Mouse (Mus musculus) v-Abl transformed pro-B cells (cell line): ENCODE results near the gene Zfp839.

Experiments used
- in situ Hi-C, 2 experiments: fragments of 400-800 bp; cut with MboI; formaldehyde crosslinking; loops; one replicate each; pipeline ENCODE4 v1.15.1; 2025; ENCODE audit not compliant: unreplicated experiment in 2 of 2

Gene Zfp839

DNA sequence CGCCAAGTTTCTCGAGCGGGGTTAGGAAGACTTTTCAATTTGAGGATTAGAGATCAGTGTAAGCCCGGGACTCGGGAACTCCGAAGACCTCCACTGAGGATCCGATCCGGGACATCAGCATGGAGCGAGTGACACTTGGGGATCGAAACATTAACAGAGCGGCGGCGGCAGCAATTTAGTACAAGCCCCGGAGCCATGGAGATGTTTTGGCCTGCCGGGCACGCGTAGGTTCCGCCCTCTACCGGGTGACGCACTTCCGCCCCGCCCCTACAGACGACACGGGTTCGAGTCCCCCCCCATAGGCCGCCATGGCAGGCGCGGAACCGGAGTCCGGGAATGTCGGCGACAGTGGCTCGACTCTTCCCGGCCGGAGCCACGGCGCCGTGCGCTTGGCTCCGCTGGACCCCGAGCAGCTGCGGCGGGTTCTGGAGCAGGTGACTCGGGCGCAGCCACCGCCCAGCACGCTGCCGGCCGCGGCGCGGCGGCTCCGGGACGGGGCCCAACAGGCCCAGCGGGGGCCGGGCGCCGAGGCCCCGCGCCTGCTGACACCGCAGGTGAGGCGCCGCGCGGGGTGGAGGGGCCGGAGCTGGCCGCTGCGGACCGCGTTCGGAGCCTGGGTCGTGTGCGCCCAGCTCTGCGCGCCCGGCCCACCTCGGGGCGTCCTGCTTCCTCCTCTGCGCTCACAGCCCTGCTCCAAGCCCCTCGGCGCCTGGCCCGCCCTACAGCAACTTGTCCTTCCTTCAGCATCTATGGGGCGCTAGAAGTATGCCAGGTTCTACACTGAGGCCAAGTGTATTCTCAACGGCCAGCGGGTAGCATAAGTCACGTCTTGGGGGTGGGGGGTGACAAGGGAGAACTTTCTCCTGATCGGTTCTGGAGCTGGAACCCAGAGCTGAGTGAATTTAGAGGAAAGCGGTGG is at the start of gene Zfp839:
Gene Zfp839, plus strand, starts transcription at position 244 of the 919 bp plus-strand sequence.
- in situ Hi-C loops: no loop called here

DNA sequence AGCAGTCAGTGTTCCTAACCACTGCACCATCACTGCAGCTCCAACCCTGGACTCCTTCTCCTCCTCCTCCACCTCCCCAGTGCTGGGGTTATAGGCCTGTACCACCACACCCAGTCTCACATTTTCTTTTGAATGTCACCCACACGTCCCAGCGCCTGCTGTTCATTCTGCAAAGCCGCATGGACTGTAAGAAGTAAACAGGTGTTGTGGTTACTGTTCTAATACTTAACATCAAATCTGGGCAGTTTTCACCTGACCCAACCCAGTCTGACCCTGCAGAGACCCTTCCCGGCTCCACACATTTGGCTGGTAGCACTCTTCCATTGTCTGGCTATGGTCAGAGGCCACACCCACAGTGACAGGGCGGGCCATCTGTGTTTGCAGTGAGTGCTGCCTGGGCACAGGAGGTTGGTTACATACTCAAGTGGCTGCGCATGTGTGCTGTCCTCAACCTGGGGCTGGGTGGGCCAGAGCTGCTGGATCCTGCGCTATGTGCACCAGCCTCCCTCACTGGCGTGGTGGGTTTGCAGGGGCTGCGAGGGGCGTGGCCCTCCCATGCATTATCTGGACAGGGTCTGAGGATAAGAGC is 48.1 kb upstream of the Zfp839 start:
- in situ Hi-C loops: no loop called here

DNA sequence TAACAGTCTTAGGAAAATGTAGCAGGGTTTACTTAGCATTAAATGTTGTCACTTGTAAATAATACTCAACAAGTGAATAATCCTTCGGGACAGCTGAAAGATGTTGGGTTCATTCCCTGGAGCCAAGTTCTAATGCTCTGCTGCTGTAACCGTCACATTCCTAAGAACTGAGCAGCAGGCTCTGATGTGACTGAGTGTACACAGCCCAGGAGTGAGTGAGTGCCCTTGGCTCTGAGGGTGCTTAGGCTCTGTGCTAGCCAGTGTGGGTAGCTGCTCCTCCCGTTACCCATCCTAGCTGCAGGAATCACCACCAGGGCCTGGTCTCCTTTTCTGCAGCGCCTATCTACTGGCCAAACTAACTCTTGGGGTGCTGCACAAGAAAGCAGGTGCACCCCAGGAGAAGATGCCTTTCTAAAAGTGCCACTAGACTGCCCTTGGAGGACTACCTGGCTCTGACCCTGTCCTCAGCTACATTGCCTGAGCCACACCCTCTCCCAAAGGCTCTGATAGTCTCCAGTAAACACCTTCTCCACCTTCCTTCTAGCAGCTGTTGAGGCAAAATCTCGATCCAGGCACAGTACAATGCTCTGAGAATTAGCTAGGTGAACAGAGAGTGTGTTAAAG is 47.3 kb upstream of the Zfp839 start:
- in situ Hi-C loops: no loop called here

DNA sequence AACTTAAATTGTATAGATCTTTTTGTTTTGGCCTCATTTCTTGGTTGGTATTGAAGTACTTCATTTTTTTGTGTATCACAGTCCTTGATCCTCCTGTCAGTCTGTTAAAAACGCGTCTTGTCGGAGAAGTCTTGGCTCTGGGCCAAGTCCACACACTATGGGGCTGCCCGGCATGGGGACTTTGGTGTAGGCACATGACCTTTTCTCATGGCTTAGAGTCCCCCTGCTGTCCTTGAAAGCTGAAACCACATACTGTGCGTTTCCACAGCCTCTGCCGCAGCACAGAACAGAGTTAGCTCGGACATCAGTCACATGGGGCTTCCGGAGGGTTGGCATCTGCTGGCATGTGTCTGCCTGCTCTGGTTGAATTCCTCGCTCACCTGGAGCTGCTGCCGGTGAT is 45.8 kb upstream of the Zfp839 start:
- in situ Hi-C loops: no loop called here

DNA sequence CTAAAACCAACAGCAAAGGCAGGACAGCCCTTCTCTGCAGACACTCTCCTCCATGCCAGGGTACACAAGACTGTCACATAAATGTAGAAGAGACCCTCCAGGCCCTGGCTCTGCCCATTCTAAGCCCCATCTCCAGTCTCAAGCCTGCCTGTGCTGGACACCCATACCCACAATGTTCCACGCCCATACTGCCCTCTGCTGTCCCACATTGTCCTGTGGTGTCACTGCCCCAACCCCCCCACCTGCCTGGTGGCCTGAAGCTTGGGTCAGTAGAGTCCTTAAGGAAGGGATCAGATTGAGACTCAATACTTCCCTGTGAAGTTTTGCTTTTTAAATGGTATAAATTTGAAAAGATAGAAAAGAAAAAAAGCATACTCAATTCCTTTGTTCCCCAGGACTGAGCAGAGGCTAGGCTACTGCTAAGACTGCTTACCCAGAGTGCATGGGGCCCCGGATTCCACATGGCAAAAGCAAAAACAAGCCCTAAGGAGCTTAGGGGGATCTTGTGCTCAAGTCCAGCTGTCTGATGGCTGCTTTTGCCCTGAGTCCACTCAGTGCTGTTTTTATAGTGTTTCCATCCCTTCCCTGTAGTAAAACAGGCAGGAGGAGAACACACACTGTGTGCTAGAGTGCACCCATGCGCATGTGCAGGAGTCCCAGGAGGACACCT is 43.6 kb upstream of the Zfp839 start:
- in situ Hi-C loops: no loop called here

DNA sequence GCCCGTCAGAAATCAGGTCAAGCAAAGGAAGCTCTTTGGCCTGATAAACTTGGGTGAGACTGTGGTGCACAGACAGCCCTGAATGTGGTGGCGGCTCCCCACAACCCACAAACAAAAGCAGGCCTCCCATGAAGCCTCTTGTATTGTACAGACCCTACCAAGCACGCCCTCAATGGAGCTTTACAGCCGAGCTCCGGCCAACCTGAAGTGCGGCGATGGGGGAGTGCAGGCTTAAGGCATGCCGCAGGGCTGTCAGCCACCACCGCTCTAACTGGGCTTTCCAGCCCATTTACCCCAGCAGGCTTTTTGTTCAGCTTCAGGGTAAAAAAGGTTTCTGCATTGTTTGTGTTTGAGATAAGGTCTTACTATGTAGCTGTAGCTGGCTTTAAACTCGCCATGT is 41.6 kb upstream of the Zfp839 start:
- in situ Hi-C loops: no loop called here

DNA sequence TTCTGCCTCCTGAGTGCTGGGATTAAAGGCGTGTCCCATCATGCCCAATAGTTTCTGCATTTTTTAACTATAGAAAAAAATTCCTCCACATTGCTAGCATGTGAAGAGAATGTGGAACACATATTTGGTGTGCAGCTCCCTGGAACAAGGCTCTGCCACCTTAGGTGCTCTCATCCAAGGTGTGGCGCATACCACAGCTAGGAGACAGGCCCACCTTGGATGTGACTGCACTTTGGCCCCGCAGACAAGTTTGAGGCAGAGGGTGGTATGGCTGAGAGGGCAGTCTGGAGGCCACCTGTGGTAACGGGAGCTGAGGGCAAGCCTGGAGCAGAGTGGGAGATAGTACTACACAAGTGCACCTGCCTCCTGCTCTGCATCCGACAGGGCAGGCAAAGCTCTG is 41.2 kb upstream of the Zfp839 start:
- in situ Hi-C loops: no loop called here

DNA sequence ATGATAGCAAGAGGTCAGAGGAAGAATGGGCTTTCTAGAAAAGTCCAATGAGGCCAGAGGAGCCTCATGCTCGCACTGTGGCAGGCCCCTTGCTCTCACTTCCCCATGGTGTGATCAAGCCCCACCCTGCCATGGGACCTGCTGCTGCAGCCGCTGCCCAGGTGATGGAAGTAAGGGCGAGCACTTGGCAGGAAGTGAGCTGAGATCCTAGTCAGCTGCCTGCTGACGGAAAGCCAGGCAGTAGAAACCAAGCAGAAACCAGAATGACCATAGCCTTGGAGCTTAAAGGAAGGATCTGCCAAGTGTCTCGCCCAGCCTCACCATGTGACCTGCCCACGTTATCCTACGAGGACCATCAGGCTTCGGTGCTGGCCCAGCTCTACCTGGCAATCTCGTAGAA is 36.9 kb upstream of the Zfp839 start:
- in situ Hi-C loops: no loop called here

DNA sequence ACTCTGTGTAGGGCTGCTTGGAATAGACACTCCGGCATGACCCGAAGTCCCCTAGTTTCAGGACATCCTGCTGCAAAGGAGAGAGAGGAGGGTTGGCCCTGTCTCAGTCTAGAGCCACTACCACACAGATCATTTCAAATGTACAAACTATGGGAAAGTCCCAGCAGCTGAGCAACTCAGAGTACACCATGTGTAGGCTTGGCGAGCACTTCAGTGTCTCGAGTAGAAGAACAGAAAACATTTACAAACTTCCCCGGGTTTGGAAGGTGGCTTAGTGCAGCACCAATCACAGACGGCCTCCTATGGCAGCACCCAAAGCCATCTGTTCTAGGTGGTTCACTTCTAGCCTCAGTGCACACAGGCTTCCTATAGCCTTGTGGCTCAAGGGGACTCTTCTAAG is 36.4 kb upstream of the Zfp839 start:
- in situ Hi-C loops: no loop called here

DNA sequence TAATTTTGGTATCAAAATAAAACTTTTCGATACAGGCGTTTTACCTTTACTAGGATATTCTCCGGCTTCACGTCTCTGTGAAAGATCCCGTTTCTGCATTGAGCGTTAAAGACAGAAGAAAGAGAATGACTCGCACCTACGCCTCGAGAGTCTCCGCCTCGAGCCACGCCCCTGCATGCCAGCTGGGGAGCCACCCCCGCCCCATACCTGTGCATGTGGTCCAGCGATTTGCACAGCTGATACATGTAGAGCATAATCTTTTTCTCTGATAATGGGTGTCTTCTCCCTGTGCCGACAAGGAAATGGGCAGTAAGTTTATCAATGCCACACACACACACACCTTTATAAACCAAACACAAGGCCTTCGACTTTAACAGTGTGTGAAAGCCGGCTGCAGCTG is 35.1 kb upstream of the Zfp839 start:
- in situ Hi-C loops: no loop called here

DNA sequence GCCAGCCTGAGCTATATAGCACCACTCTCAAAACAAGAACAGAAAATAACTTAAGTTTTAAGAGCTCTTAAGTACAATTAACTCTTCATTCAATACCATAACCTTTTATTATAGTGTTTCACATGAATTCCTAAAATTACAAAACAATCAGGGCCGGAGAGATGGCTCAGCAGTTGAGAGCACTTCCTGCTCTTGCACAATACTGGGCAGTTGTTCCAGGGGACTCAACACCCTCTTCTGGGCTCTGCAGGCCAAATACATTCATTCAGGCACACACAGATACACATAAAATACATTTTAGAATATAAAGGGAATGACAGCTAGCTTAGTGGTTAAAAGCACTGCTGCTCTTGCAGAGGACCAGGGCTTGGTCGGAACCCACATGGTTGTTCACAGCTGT is 33.2 kb upstream of the Zfp839 start:
- in situ Hi-C loops: no loop called here

DNA sequence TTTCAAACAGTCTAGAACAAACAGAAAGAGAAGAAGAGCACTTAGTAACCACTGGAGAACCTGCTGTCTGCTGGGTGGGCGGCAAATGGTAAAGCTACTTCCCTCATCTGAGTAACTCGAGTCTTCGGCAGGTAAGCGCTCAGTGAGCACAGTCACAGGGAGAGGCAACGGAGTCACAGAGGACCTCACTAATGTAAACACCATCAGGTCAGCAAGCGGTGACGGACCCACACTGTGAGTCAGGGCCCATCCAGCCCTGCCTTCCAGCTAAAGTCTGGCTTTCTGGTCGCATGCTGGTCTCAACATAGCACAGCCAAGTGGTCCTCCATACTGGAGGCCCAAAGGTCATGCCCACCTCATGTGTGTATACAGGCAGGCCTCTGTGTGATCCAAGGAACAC is 30.7 kb upstream of the Zfp839 start:
- in situ Hi-C loops: no loop called here

DNA sequence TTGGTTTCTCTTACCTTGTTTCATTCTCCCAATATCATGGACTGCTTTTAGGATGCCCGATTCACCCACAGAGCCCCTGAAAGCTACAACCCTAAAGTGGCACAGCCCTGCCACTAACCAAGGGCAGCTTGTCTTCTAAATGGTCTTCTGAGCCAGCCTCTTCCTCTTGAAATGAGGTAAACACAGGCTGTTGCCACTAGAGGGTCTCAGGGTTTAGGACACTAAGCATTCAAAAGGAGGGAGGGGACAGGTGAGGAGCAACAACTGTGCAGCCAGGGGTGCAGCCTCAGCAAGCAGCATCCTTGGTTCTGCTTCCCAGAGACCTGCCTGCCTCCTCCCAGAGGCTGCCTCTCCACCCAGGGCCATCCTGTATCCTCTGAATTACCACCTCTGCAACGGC is 28.3 kb upstream of the Zfp839 start:
- in situ Hi-C loops: no loop called here

DNA sequence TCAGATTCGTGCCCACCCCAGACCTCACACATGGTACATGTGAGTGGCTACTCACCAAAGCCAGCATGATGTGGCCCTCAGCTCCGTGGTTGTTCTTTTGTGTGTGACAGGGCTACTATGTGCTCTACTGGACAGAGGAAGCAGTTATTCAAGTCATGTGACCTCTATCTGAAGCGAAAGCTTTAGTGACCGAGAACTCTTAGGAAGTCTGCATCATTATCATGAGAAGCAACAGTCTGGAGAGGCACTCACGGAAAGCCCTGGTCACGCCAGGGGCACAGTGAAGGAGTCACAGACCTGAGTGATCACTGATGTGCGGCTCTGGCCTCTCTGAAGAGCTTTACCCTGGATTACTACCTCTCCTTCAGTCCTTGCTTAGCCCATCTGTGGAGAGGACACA is 27.7 kb upstream of the Zfp839 start:
- in situ Hi-C loops: no loop called here

DNA sequence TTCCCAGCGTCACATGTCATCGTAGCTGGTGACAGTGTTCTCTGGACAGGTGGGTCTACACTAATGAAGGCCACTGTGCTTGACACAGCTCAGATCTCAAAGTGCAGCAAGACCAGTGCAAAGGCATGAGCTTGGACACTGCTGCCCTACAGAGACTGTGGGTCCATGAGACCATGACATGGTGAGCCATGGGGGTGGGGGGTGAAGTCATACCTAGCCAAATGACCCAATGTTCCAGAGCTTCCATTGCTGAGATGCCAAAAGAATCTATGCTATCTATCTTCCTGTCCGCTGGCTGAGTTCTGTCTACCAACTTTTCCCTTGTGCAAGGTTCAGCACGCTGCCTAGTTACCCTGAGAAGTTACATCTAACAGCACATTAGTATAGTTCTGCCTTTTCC is 21.1 kb upstream of the Zfp839 start:
- in situ Hi-C loops: loop anchor here in 1 of 2 experiments (5.0 kb wide), 1 partner anchor 42 kb away; no protein-coding TSS in a partner anchor

DNA sequence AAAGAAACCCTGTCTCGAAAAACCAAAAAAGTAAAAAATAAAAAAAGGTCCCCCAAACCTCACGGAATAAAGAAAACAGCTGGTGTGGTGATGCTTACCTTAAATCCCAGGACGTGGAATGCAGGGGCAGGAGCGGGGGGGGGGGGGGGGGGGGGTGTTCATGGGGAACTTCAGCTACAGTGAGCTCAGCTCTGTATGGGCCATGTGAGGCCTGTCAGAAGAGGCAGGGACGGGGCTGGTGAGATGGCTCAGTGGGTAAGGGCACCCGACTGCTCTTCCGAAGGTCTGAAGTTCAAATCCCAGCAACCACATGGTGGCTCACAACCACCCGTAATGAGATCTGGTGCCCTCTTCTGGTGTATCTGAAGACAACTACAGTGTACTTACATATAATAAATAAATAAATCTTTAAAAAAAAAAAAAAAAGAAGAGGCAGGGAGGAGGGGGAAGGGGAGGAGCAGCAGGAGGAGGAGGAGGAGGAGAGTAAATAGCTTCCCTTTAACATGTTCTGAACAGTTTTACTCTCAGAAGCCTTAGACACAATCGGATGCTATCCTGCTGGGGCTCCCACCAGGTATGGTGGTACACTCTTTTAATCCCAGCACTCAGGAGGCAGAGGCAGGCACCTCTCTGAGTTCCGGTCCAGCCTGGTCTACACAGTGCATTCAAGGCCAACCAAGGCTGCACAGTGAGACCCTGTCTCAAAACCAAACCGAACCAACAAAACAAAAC is 19.6 kb upstream of the Zfp839 start:
- in situ Hi-C loops: loop anchor here in 1 of 2 experiments (10.0 kb wide), 1 partner anchor 116 kb away; no protein-coding TSS in a partner anchor

DNA sequence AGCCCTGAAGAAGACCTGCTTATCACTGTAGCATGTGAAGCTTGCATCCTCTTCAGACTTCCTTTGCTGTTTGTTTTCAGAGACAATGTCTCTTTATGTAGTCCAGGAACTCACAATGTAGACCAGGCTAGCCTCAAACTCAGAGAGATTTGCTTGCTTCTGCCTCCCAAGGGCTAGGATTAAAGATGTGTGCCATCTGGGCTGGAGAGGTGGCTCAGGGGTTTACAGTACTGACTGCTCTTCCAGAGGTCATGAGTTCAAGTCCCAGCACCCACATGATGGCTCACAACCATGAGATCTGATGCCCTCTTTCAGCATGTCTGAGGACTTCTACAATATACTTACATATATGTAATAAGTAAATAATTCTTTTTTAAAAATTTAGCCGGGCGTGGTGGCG is 14.9 kb upstream of the Zfp839 start:
- in situ Hi-C loops: loop anchor here (5.0 to 10.0 kb wide), 2 partner anchors 120 to 418 kb away; no protein-coding TSS in a partner anchor

DNA sequence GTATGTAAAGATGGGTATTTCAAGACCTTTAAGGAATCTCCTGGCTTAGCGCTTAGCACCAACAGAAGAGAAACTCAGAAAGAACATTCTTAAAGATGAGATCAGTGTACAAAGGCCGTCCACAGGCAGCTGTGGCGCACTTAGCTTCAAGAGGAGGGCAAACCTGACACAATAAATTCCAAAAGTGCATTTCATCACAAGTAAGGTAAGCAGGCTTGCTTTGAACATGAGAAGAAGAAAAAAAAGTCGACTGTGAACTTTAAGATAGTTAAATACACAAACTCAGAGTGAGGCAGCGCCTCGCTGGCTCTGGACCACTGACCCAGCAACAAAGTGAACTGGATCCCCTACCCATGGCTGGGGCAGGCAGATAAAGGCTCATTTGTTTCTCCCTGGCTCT is 13.3 kb upstream of the Zfp839 start:
- in situ Hi-C loops: loop anchor here (5.0 to 10.0 kb wide), 2 partner anchors 122 to 419 kb away; no protein-coding TSS in a partner anchor

DNA sequence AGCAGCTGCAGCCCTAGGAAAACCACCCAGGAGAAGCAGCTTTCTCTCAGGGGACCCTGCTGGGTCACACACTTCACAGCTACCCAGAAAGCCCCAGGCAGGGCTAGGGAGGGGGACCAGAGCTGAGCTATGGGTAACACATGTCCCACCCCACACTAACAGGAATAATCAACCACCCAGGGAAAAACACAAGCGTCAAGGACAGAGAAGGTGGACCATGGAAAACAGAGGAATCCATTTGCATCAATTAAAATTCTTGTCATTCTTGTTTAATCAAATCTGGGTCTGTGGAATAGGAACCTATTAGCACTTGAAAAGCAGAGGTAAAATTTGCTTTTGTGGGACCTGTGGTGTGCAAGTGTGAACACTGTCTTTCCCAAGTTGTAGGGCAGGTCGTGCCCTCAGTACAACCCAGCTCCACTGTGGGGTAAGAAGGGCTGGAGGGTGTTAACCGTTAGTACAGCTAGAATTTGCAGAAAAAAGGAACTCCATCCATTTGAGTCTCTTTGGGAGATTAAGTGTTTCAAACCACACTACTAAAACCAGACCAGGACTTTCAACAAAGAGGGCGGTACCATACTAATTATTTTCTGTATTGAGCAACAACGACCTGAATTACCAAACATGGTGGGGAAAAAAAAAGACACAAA is 12.7 kb upstream of the Zfp839 start:
- in situ Hi-C loops: loop anchor here (5.0 to 10.0 kb wide), 2 partner anchors 123 to 420 kb away; no protein-coding TSS in a partner anchor

DNA sequence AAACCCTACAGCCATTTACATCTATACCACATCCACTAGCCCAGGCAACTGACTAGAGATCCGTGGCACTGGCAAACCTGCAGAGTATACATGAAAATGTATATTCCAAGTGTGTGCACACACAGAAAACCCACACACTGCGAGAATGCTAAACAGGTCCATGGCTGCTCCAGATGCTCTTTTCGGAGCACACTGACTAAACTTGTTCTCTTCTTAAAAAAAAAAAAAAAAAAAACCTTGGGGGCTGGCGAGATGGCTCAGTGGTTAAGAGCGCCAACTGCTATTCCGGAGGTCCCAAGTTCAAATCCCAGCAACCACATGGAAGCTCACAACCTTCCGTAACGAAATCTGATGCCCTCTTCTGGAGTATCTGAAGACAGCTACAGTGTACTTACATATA is 12.2 kb upstream of the Zfp839 start:
- in situ Hi-C loops: loop anchor here (5.0 to 10.0 kb wide), 2 partner anchors 123 to 421 kb away; no protein-coding TSS in a partner anchor
